Mouse (Mus musculus) macrophage (primary cell): ENCODE measurements around the gene Zfhx2. TPM values are rescaled to one million over a fixed set of nuclear protein-coding genes. Genes with fewer than 3 reads are reported as not detected.

Experiments used
- H3K27ac ChIP-seq: fragments of 350-480 bp; formaldehyde crosslinking; 2 replicates; pipeline ENCODE4 v1.9.0; 2021
- H3K36me3 ChIP-seq: fragments of 350-480 bp; formaldehyde crosslinking; 2 replicates; pipeline ENCODE4 v1.9.0; 2021; ENCODE audit errors: inconsistent target
- H3K4me3 ChIP-seq: fragments of 350-480 bp; formaldehyde crosslinking; 2 replicates; pipeline ENCODE4 v1.9.0; 2021; ENCODE audit errors: inconsistent target
- H3K79me2 ChIP-seq: fragments of 350-480 bp; formaldehyde crosslinking; 2 replicates; pipeline ENCODE4 v1.9.0; 2021; ENCODE audit errors: inconsistent target
- WGBS: methylation state at CpG from one replicate; pipeline ENCODE4 v1.1.7; 2026; ENCODE audit warnings: inconsistent platforms; ENCODE audit not compliant: missing documents; 5-methylcytosine and 5-hydroxymethylcytosine counted together
- polyA plus RNA-seq: library from polyadenylated mRNA; stranded (reverse); fragments of 250-400 nt; gene quantifications from 3 replicates; pipeline ENCODE4 v1.2.4, GENCODE M21; 2018; ENCODE audit warnings: inconsistent platforms

Zfhx2 gene
- polyA plus RNA-seq, 1 experiment from 2014 or later = 2.9 TPM

GRCm38 (mm10) chr14:55096573-55097087 lies 4.5 kb upstream of the Zfhx2 start:
- Histone ChIP-seq H3K27ac (no peak overlapping the region), H3K79me2 (no peaks in the 10 kb centered on the region), H3K36me3 (peaks cover 36% of the 10 kb centered on the region), H3K4me3 (no peak overlapping the region)
- 90% methylated on average over 8 of the region's 9 CpGs for WGBS

- Histone ChIP-seq H3K4me3 (peak overlapping the region; percentile 78), H3K36me3 (peaks cover 27% of the 10 kb centered on the region), H3K79me2 (no peaks in the 10 kb centered on the region), H3K27ac (no peak overlapping the region)
- WGBS = 67% methylated on average over 12 of the region's 12 CpGs
Measured at GRCm38 (mm10) chr14:55095671-55096070, 3.5 kb upstream of the Zfhx2 start.

- Histone ChIP-seq H3K27ac (peak overlapping the region; percentile 70), H3K36me3 (peaks cover 23% of the 10 kb centered on the region), H3K4me3 (peak overlapping the region; percentile 78), H3K79me2 (no peaks in the 10 kb centered on the region)
- WGBS = 55% methylated on average over 9 of the region's 9 CpGs
Measured at GRCm38 (mm10) chr14:55095263-55095662, 3.1 kb upstream of the Zfhx2 start.

GRCm38 (mm10) chr14:55094704-55095231 lies 2.6 kb upstream of the Zfhx2 start, which contains the start of gene Thtpa:
Gene Thtpa (plus strand): TSS chr14:55094784.
- H3K36me3 ChIP-seq = peaks cover 18% of the 10 kb centered on the region
- peak within 1 kb of the TSS; percentile 78 for H3K4me3 ChIP-seq
- 1% methylated on average over 30 of the region's 30 CpGs for WGBS
- peak within 1 kb of the TSS; percentile 70 for H3K27ac ChIP-seq
- no peaks in the 10 kb centered on the region for H3K79me2 ChIP-seq

GRCm38 (mm10) chr14:55093927-55094326 lies 1.8 kb upstream of the Zfhx2 start:
- Histone ChIP-seq H3K79me2 (no peaks in the 10 kb centered on the region), H3K4me3 (no peak overlapping the region), H3K36me3 (peaks cover 9% of the 10 kb centered on the region), H3K27ac (no peak overlapping the region)
- 66% methylated on average over 6 of the region's 6 CpGs for WGBS

- H3K79me2 ChIP-seq = no peaks in the 10 kb centered on the region
- 20% methylated on average over 26 of the region's 34 CpGs for WGBS
- peak overlapping the region; percentile 82 for H3K4me3 ChIP-seq
- H3K27ac ChIP-seq = peak overlapping the region; percentile 14; the same call in 1 of the 2 replicates
- H3K36me3 ChIP-seq = no peaks in the 10 kb centered on the region
Measured at GRCm38 (mm10) chr14:55091209-55091865, 787 bp downstream of the Zfhx2 start.

- Histone ChIP-seq H3K36me3 (no peaks in the 10 kb centered on the region), H3K27ac (no peak overlapping the region), H3K79me2 (no peaks in the 10 kb centered on the region), H3K4me3 (no peak overlapping the region)
- 77% methylated on average over 13 of the region's 13 CpGs for WGBS
Measured at GRCm38 (mm10) chr14:55089199-55089947, 2.8 kb downstream of the Zfhx2 start.

- WGBS = 94% methylated on average over 6 of the region's 6 CpGs
- H3K79me2 ChIP-seq = no peaks in the 10 kb centered on the region
Measured at GRCm38 (mm10) chr14:55086009-55086514, 6.1 kb downstream of the Zfhx2 start.

GRCm38 (mm10) chr14:55085324-55086008 lies 6.7 kb downstream of the Zfhx2 start:
- Histone ChIP-seq H3K36me3 (no peaks in the 10 kb centered on the region), H3K4me3 (no peak overlapping the region), H3K79me2 (no peaks in the 10 kb centered on the region), H3K27ac (no peak overlapping the region)
- 93% methylated on average over 7 of the region's 9 CpGs for WGBS

More at GRCm38 (mm10) chr14:55086009-55086514, 6.1 kb downstream of the Zfhx2 start:
- no peak overlapping the region for H3K4me3 ChIP-seq
- H3K27ac ChIP-seq = no peak overlapping the region
- H3K36me3 ChIP-seq = no peaks in the 10 kb centered on the region

GRCm38 (mm10) chr14:55083481-55083880 lies 8.6 kb downstream of the Zfhx2 start:
- Histone ChIP-seq H3K79me2 (no peaks in the 10 kb centered on the region), H3K36me3 (no peaks in the 10 kb centered on the region), H3K4me3 (no peak overlapping the region), H3K27ac (no peak overlapping the region)
- 94% methylated on average over 6 of the region's 6 CpGs for WGBS

- Histone ChIP-seq H3K36me3 (no peaks in the 10 kb centered on the region), H3K4me3 (no peak overlapping the region), H3K79me2 (no peaks in the 10 kb centered on the region), H3K27ac (no peak overlapping the region)
- 87% methylated on average over 5 of the region's 5 CpGs for WGBS
Measured at GRCm38 (mm10) chr14:55081105-55081504, 11.0 kb downstream of the Zfhx2 start.

GRCm38 (mm10) chr14:55079214-55079970 lies 12.7 kb downstream of the Zfhx2 start:
- no peaks in the 10 kb centered on the region for H3K36me3 ChIP-seq
- H3K27ac ChIP-seq = no peak overlapping the region
- no peak overlapping the region for H3K4me3 ChIP-seq
- H3K79me2 ChIP-seq = no peaks in the 10 kb centered on the region
- 43% methylated on average over 8 of the region's 8 CpGs for WGBS

GRCm38 (mm10) chr14:55078366-55078989 lies 13.6 kb downstream of the Zfhx2 start:
- Histone ChIP-seq H3K27ac (no peak overlapping the region), H3K36me3 (no peaks in the 10 kb centered on the region), H3K79me2 (no peaks in the 10 kb centered on the region), H3K4me3 (no peak overlapping the region)
- WGBS = 40% methylated on average over 23 of the region's 23 CpGs
